Mouse (Mus musculus) gastrocnemius, postnatal 4 days (tissue): ENCODE data around the gene Ap3b1. TPM values are rescaled to one million over a fixed set of nuclear protein-coding genes. Genes with fewer than 3 reads are reported as not detected.

Experiments
- DNase-seq, 2 experiments: peaks; one replicate each; pipeline ENCODE4 v3.0.0; 2021 to 2022; ENCODE audit warnings: low spot score in 2 of 2, mixed read lengths in 2 of 2
- total RNA-seq, 2 experiments: library from RNA; stranded (reverse); gene quantifications; 2 replicates each; pipeline ENCODE4 v1.2.3; 2021

Ap3b1 gene
- total RNA-seq, 2 experiments from 2014 or later = 30.2 to 32.4 TPM

GRCm38 (mm10) chr13:94374131-94374530 lies 15.4 kb downstream of the Ap3b1 start:
- no peak for DNase-seq

GRCm38 (mm10) chr13:94375526-94376390 lies 17.0 kb downstream of the Ap3b1 start:
- DNase-seq = peak in 1 of 2 experiments; percentile 30

- DNase-seq = no peak
Measured at GRCm38 (mm10) chr13:94379006-94379405, 20.2 kb downstream of the Ap3b1 start.

- DNase-seq = no peak
Measured at GRCm38 (mm10) chr13:94381427-94381826, 22.7 kb downstream of the Ap3b1 start.

GRCm38 (mm10) chr13:94381829-94382675 lies 23.3 kb downstream of the Ap3b1 start:
- no peak for DNase-seq

GRCm38 (mm10) chr13:94384931-94385570 lies 26.3 kb downstream of the Ap3b1 start:
- DNase-seq = no peak

GRCm38 (mm10) chr13:94388566-94388965 lies 29.8 kb downstream of the Ap3b1 start:
- no peak for DNase-seq

GRCm38 (mm10) chr13:94389541-94389940 lies 30.8 kb downstream of the Ap3b1 start:
- no peak for DNase-seq

- DNase-seq = no peak
Measured at GRCm38 (mm10) chr13:94392282-94392681, 33.5 kb downstream of the Ap3b1 start.

- DNase-seq = no peak
Measured at GRCm38 (mm10) chr13:94394486-94394885, 35.7 kb downstream of the Ap3b1 start.

- no peak for DNase-seq
Measured at GRCm38 (mm10) chr13:94395763-94396162, 37.0 kb downstream of the Ap3b1 start.

GRCm38 (mm10) chr13:94396392-94396920 lies 37.7 kb downstream of the Ap3b1 start:
- no peak for DNase-seq

- DNase-seq = no peak
Measured at GRCm38 (mm10) chr13:94398568-94399374, 40.0 kb downstream of the Ap3b1 start.

- DNase-seq = no peak
Measured at GRCm38 (mm10) chr13:94400465-94400864, 41.7 kb downstream of the Ap3b1 start.

- no peak for DNase-seq
Measured at GRCm38 (mm10) chr13:94423600-94423999, 64.8 kb downstream of the Ap3b1 start.

GRCm38 (mm10) chr13:94429567-94429966 lies 70.8 kb downstream of the Ap3b1 start:
- DNase-seq = no peak

- DNase-seq = peak in 1 of 2 experiments; percentile 30
Measured at GRCm38 (mm10) chr13:94439386-94439785, 80.6 kb downstream of the Ap3b1 start.

- DNase-seq = no peak
Measured at GRCm38 (mm10) chr13:94441199-94441598, 82.4 kb downstream of the Ap3b1 start.

- no peak for DNase-seq
Measured at GRCm38 (mm10) chr13:94443411-94443810, 84.7 kb downstream of the Ap3b1 start.

- DNase-seq = no peak
Measured at GRCm38 (mm10) chr13:94445103-94445502, 86.3 kb downstream of the Ap3b1 start.
